Mouse (Mus musculus): ENCODE data around the gene Cacna2d4.
"Not testable (repeated sequence)": the region's sequence is repeated elsewhere in the genome, so short reads cannot be mapped to it uniquely, and the experiment has no call there.

The Cacna2d4 gene

GRCm38 (mm10) chr6:119347813-119348212, 111.5 kb downstream of the Cacna2d4 start:
- DNase-seq = peak in 1 of 2 experiments; percentile 23

GRCm38 (mm10) chr6:119348234-119348633, 111.9 kb downstream of the Cacna2d4 start:
- DNase-seq = peak; percentile 87 to 92

GRCm38 (mm10) chr6:119350703-119351198, 114.4 kb downstream of the Cacna2d4 start:
- no peak for DNase-seq

GRCm38 (mm10) chr6:119351656-119352055, 115.3 kb downstream of the Cacna2d4 start:
- DNase-seq = no peak

GRCm38 (mm10) chr6:119352501-119352900, 116.2 kb downstream of the Cacna2d4 start:
- DNase-seq = no peak

- no peak for DNase-seq
Observed at GRCm38 (mm10) chr6:119358020-119358571, 121.8 kb downstream of the Cacna2d4 start.

- not testable (repeated sequence) for DNase-seq
Observed at GRCm38 (mm10) chr6:119360250-119360649, 123.9 kb downstream of the Cacna2d4 start.

- no peak for DNase-seq
Observed at GRCm38 (mm10) chr6:119360925-119361702, 124.8 kb downstream of the Cacna2d4 start.

- no peak for DNase-seq
Observed at GRCm38 (mm10) chr6:119363593-119363992, 127.3 kb downstream of the Cacna2d4 start.

- not testable (repeated sequence) for DNase-seq
Observed at GRCm38 (mm10) chr6:119366800-119367199, 130.5 kb downstream of the Cacna2d4 start.

GRCm38 (mm10) chr6:119367382-119367781, 131.1 kb downstream of the Cacna2d4 start:
- no peak for DNase-seq

GRCm38 (mm10) chr6:119371624-119372023, 135.3 kb downstream of the Cacna2d4 start:
- no peak for DNase-seq

GRCm38 (mm10) chr6:119372237-119372636, 135.9 kb downstream of the Cacna2d4 start:
- no peak for DNase-seq

- no peak for DNase-seq
Observed at GRCm38 (mm10) chr6:119373000-119373705, 136.8 kb downstream of the Cacna2d4 start.

- DNase-seq = no peak
Observed at GRCm38 (mm10) chr6:119375035-119375434, 138.7 kb downstream of the Cacna2d4 start.

GRCm38 (mm10) chr6:119377613-119378012, 141.3 kb downstream of the Cacna2d4 start:
- DNase-seq = no peak

- no peak for DNase-seq
Observed at GRCm38 (mm10) chr6:119378631-119379030, 142.3 kb downstream of the Cacna2d4 start.

- no peak for DNase-seq
Observed at GRCm38 (mm10) chr6:119385668-119386067, 149.3 kb downstream of the Cacna2d4 start.

GRCm38 (mm10) chr6:119386421-119386820, 150.1 kb downstream of the Cacna2d4 start:
- DNase-seq = no peak

GRCm38 (mm10) chr6:119386821-119387220, 150.5 kb downstream of the Cacna2d4 start:
- DNase-seq = no peak

GRCm38 (mm10) chr6:119387801-119388649, 151.7 kb downstream of the Cacna2d4 start:
- DNase-seq = peak in 1 of 2 experiments; percentile 59

- peak; percentile 94 to 98 for DNase-seq
Observed at GRCm38 (mm10) chr6:119388650-119389012, 152.3 kb downstream of the Cacna2d4 start.

- DNase-seq = no peak
Observed at GRCm38 (mm10) chr6:119389089-119389488, 152.8 kb downstream of the Cacna2d4 start.
